Mouse (Mus musculus) embryonic facial prominence, embryonic 12.5 days (tissue): Measurements from ENCODE around the gene Sncg. TPM values are rescaled to one million over a fixed set of nuclear protein-coding genes. Genes with fewer than 3 reads are reported as not detected.

ENCODE experiments used
- ATAC-seq: fragments of 200-750 bp; cut with Nextera tagmentation; 2 replicates; pipeline ENCODE4 v1.8.0; 2017; ENCODE audit not compliant: insufficient number of reproducible peaks, insufficient read depth, low FRiP score, low TSS enrichment
- H3K27ac ChIP-seq: fragments of 300-500 bp; sonication (generic); 2 replicates; pipeline ENCODE4 v1.5.1; 2016; ENCODE audit warnings: mild to moderate bottlenecking
- H3K27me3 ChIP-seq: fragments of 300-500 bp; sonication (generic); 2 replicates; pipeline ENCODE4 v1.6.1; 2016; ENCODE audit warnings: mild to moderate bottlenecking, moderate library complexity
- H3K36me3 ChIP-seq: fragments of 300-500 bp; sonication (generic); 2 replicates; pipeline ENCODE4 v1.6.1; 2016; ENCODE audit warnings: mild to moderate bottlenecking
- H3K4me1 ChIP-seq: fragments of 300-500 bp; sonication (generic); 2 replicates; pipeline ENCODE4 v1.6.1; 2016
- H3K4me2 ChIP-seq: fragments of 300-500 bp; sonication (generic); replicated peaks from 2 replicates; pipeline ENCODE4 v1.6.1; 2016; ENCODE audit warnings: mild to moderate bottlenecking, moderate library complexity
- H3K4me3 ChIP-seq: fragments of 300-500 bp; sonication (generic); 2 replicates; pipeline ENCODE4 v1.5.1; 2016; ENCODE audit warnings: mild to moderate bottlenecking
- H3K9ac ChIP-seq: fragments of 300-500 bp; sonication (generic); 2 replicates; pipeline ENCODE4 v1.6.1; 2016; ENCODE audit warnings: mild to moderate bottlenecking, moderate library complexity
- H3K9me3 ChIP-seq: fragments of 300-500 bp; sonication (generic); 2 replicates; pipeline ENCODE4 v1.6.1; 2016; ENCODE audit warnings: mild to moderate bottlenecking, moderate library complexity
- WGBS: fragments of 180-500 bp; shearing (Covaris S2); methylation state at CpG from one replicate; pipeline ENCODE4 v1.1.7; 2016; 5-methylcytosine and 5-hydroxymethylcytosine counted together
- polyA plus RNA-seq: library from polyadenylated mRNA; unstranded; fragments of >200 nt; fragmentation: Nextera tagmentation; extraction: Ambion mirVana; gene quantifications from 2 replicates; pipeline ENCODE4 v1.2.1, GENCODE M21; 2016

Sncg gene
- polyA plus RNA-seq, 1 experiment from 2014 or later = 67.0 TPM

- ATAC-seq = no peak
- no peak overlapping the region for H3K4me3 ChIP-seq
- no peaks in the 10 kb centered on the region for H3K27me3 ChIP-seq
- H3K9ac ChIP-seq = no peak overlapping the region
- no peak overlapping the region for H3K4me2 ChIP-seq
- no peaks in the 10 kb centered on the region for H3K36me3 ChIP-seq
- no peaks in the 10 kb centered on the region for H3K9me3 ChIP-seq
- 82% methylated on average over 4 of the region's 4 CpGs for WGBS
- H3K4me1 ChIP-seq = no peaks in the 10 kb centered on the region
- no peak overlapping the region for H3K27ac ChIP-seq
Measured at GRCm38 (mm10) chr14:34354456-34354855, 20.1 kb downstream of the Sncg start.

GRCm38 (mm10) chr14:34353326-34353725 is 21.3 kb downstream of the Sncg start:
- H3K4me3 ChIP-seq = no peak overlapping the region
- 94% methylated on average over 3 of the region's 3 CpGs for WGBS
- no peaks in the 10 kb centered on the region for H3K4me1 ChIP-seq
- H3K9ac ChIP-seq = no peak overlapping the region
- H3K27ac ChIP-seq = no peak overlapping the region
- no peaks in the 10 kb centered on the region for H3K9me3 ChIP-seq
- ATAC-seq = no peak
- H3K27me3 ChIP-seq = no peaks in the 10 kb centered on the region
- no peak overlapping the region for H3K4me2 ChIP-seq
- no peaks in the 10 kb centered on the region for H3K36me3 ChIP-seq

DNA sequence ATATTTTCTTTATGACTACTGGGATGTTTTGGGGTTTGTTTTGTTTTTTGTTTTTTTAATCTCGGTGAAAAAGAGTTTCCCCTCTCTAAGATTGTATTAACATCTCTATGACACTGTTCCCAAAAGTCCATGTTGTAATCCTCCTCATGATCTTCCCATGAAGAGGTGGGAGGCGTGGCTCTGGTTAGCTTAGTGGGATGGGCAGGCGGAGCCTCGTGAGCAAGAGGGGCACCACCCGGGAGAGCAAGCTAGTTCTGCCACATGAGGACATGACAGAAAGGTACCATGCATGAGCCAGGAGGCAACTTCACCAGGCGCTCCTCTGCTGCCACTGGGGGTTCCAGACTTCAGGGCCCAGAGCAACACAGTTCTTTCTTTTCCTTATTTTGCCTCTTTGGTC is 22.1 kb downstream of the Sncg start:
- Histone ChIP-seq H3K27ac (no peak overlapping the region), H3K9me3 (no peaks in the 10 kb centered on the region), H3K4me3 (no peak overlapping the region), H3K36me3 (no peaks in the 10 kb centered on the region), H3K4me2 (no peak overlapping the region), H3K27me3 (no peaks in the 10 kb centered on the region), H3K4me1 (no peaks in the 10 kb centered on the region), H3K9ac (no peak overlapping the region)
- 66% methylated on average over 6 of the region's 6 CpGs for WGBS
- no peak for ATAC-seq

DNA sequence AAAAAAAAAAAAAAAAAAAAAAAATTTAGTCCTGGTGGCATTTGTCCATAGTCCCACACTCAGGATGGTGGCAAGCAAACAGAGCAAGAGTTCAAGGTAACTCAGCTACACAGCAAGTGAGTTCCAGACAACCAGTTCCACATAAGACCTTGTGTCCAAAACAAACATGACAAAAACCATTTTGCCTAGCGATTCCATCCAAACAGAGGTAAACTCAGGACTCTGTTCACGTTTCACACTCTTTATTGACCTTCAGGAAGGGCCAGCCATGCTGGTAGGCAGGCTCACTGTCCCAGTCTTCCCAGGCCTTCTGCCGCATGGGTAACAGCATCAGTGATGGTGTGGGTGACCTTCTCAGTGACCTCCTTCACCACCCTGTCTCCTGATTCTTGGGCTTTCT is 22.9 kb downstream of the Sncg start:
- Histone ChIP-seq H3K27me3 (no peaks in the 10 kb centered on the region), H3K4me2 (no peak overlapping the region), H3K4me3 (no peak overlapping the region), H3K9ac (no peak overlapping the region), H3K9me3 (no peaks in the 10 kb centered on the region), H3K4me1 (no peaks in the 10 kb centered on the region), H3K27ac (no peak overlapping the region), H3K36me3 (no peaks in the 10 kb centered on the region)
- WGBS = 67% methylated on average over 3 of the region's 3 CpGs
- ATAC-seq = no peak

GRCm38 (mm10) chr14:34349007-34349406 is 25.6 kb downstream of the Sncg start:
- Histone ChIP-seq H3K27me3 (no peaks in the 10 kb centered on the region), H3K27ac (no peak overlapping the region), H3K4me1 (0 out of 2 replicates have a peak, but pooled peaks cover 6% of the 10 kb centered on the region), H3K9me3 (no peaks in the 10 kb centered on the region), H3K9ac (no peak overlapping the region), H3K4me2 (no peak overlapping the region), H3K36me3 (peaks cover 5% of the 10 kb centered on the region; the same call in 1 of the 2 replicates), H3K4me3 (no peak overlapping the region)
- ATAC-seq = no peak
- WGBS = 86% methylated on average over 8 of the region's 8 CpGs

DNA sequence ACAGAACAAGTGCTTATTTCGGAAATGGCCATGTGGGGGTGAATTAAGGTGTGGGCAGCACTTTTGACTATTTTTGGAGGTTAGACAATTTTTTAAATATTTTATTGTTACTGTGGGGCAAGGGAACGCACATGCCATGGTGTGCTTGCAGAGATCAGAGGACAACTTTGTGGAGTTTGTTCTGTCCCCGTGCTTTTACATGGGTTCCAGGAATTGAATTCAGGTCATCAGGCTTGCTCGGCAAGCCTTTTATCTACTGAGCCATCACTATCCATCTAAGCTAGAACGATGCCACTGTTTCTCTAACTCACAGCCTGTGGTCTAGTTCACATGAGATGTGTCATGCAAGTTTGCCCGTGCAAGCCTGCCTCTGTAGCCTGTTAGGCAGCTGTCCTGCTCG is 26.3 kb downstream of the Sncg start:
- Histone ChIP-seq H3K4me3 (no peak overlapping the region), H3K4me2 (no peak overlapping the region), H3K9me3 (no peaks in the 10 kb centered on the region), H3K36me3 (peaks cover 8% of the 10 kb centered on the region), H3K27me3 (no peaks in the 10 kb centered on the region), H3K4me1 (0 out of 2 replicates have a peak, but pooled peaks cover 6% of the 10 kb centered on the region), H3K9ac (no peak overlapping the region), H3K27ac (no peak overlapping the region)
- WGBS = 80% methylated on average over 7 of the region's 7 CpGs
- ATAC-seq = no peak

- H3K4me1 ChIP-seq = 0 out of 2 replicates have a peak, but pooled peaks cover 6% of the 10 kb centered on the region
- H3K27me3 ChIP-seq = no peaks in the 10 kb centered on the region
- WGBS = 91% methylated on average over 5 of the region's 5 CpGs
- H3K27ac ChIP-seq = no peak overlapping the region
- peaks cover 19% of the 10 kb centered on the region for H3K36me3 ChIP-seq
- H3K4me2 ChIP-seq = no peak overlapping the region
- no peaks in the 10 kb centered on the region for H3K9me3 ChIP-seq
- H3K4me3 ChIP-seq = no peak overlapping the region
- H3K9ac ChIP-seq = no peak overlapping the region
- no peak for ATAC-seq
Measured at GRCm38 (mm10) chr14:34347084-34347483, 27.5 kb downstream of the Sncg start.

GRCm38 (mm10) chr14:34345771-34346566 is 28.6 kb downstream of the Sncg start:
- ATAC-seq = no peak
- Histone ChIP-seq H3K27ac (no peak overlapping the region), H3K36me3 (peaks cover 28% of the 10 kb centered on the region), H3K4me3 (no peak overlapping the region), H3K27me3 (no peaks in the 10 kb centered on the region), H3K4me1 (0 out of 2 replicates have a peak, but pooled peaks cover 6% of the 10 kb centered on the region), H3K9ac (no peak overlapping the region), H3K4me2 (no peak overlapping the region), H3K9me3 (no peaks in the 10 kb centered on the region)
- WGBS = 56% methylated on average over 12 of the region's 12 CpGs

GRCm38 (mm10) chr14:34344361-34344760 is 30.2 kb downstream of the Sncg start:
- Histone ChIP-seq H3K36me3 (peaks cover 37% of the 10 kb centered on the region), H3K4me3 (no peak overlapping the region), H3K27ac (no peak overlapping the region), H3K9ac (no peak overlapping the region), H3K4me1 (0 out of 2 replicates have a peak, but pooled peaks cover 6% of the 10 kb centered on the region), H3K9me3 (no peaks in the 10 kb centered on the region), H3K4me2 (no peak overlapping the region), H3K27me3 (no peaks in the 10 kb centered on the region)
- no peak for ATAC-seq
- 86% methylated on average over 5 of the region's 5 CpGs for WGBS

DNA sequence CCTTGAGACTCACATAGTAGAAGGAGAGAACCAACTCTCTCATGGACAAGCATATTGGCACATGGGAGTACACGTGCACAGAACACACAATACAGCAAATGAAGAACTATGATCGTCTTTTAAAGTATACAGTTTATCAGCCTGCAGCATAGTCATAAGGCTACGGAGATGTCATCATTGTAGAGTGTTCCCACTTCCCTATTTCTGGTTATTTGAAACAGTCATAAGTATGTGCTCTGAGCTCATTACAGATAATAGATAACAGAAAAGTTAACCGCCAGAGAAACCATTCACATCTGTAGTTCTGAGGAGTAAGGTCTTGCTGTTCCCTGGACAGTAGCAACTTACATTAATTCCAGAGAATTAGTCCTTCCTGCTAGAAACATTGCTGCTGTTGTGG is 31.5 kb downstream of the Sncg start:
- 89% methylated on average over 4 of the region's 4 CpGs for WGBS
- no peak overlapping the region for H3K4me2 ChIP-seq
- 0 out of 2 replicates have a peak, but pooled peaks cover 6% of the 10 kb centered on the region for H3K4me1 ChIP-seq
- H3K36me3 ChIP-seq = peaks cover 45% of the 10 kb centered on the region
- no peak overlapping the region for H3K9ac ChIP-seq
- H3K27me3 ChIP-seq = no peaks in the 10 kb centered on the region
- H3K4me3 ChIP-seq = no peak overlapping the region
- no peak for ATAC-seq
- no peaks in the 10 kb centered on the region for H3K9me3 ChIP-seq
- H3K27ac ChIP-seq = no peak overlapping the region

DNA sequence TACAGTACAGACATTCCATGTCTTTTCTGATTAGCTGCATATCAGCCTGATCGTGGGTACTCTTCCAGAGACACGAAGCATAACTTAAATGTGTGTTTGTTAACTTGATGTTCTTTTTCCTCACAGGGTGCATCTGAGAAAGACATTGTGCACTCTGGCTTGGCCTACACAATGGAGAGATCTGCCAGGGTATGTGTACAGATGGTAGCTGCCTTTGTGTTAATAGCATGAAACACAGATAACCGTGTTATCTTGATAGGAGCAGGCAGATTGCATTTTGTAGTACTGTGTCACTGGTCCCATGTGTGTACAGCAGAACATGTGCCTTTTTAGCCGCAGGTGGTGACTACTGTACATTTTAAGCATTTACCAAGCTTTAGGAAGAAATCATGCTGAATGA is 32.6 kb downstream of the Sncg start:
- H3K4me1 ChIP-seq = 0 out of 2 replicates have a peak, but pooled peaks cover 6% of the 10 kb centered on the region
- H3K9me3 ChIP-seq = no peaks in the 10 kb centered on the region
- no peak overlapping the region for H3K27ac ChIP-seq
- no peaks in the 10 kb centered on the region for H3K27me3 ChIP-seq
- 87% methylated on average over 4 of the region's 4 CpGs for WGBS
- H3K4me3 ChIP-seq = no peak overlapping the region
- no peak overlapping the region for H3K4me2 ChIP-seq
- no peak for ATAC-seq
- H3K9ac ChIP-seq = no peak overlapping the region
- H3K36me3 ChIP-seq = peaks cover 56% of the 10 kb centered on the region

DNA sequence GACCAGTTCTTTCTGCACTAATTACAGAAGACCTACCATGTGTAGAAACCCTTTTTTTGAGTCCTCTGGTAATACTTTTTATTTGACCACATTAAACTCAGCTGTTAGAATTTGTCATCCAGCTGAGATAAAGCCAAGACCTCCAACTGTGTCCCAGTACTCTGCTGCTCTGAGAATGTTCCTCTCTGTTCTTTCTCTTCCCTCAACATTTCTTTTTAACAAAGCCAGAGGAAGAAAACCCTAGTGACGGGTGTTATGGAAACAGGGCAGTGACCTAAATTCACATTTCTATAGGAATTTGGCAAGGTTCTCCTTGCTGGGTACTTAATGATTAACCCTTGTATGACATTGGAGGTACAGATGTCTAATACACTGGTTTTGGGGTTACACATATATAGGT is 35.1 kb downstream of the Sncg start:
- Histone ChIP-seq H3K4me1 (no peaks in the 10 kb centered on the region), H3K27ac (no peak overlapping the region), H3K4me2 (no peak overlapping the region), H3K9ac (no peak overlapping the region), H3K4me3 (no peak overlapping the region), H3K27me3 (no peaks in the 10 kb centered on the region), H3K36me3 (peaks cover 80% of the 10 kb centered on the region), H3K9me3 (no peaks in the 10 kb centered on the region)
- ATAC-seq = no peak
- 78% methylated on average over 1 of the region's 1 CpGs for WGBS
